Mouse (Mus musculus) embryonic fibroblast, embryonic 13.5 days (primary cell): ENCODE measurements at regions not wholly inside any gene's neighbourhood (a gene's known extent, or its start where the extent isn't known, plus 50 kb on each side); places are given as distances from the start of the nearest gene placed in this dataset.

Experiments
- H3K27ac ChIP-seq: 2 replicates; pipeline ENCODE4 v1.5.1; 2012; ENCODE audit warnings: low read length, control low read depth, inconsistent platforms; ENCODE audit not compliant: insufficient read depth
- H3K4me1 ChIP-seq: 2 replicates; pipeline ENCODE4 v1.6.1; 2011; ENCODE audit warnings: low read length; ENCODE audit not compliant: control insufficient read depth, insufficient read depth
- H3K4me3 ChIP-seq: 2 replicates; pipeline ENCODE4 v1.5.1; 2011; ENCODE audit warnings: mild to moderate bottlenecking, control low read depth, low read length; ENCODE audit not compliant: insufficient read depth
- CTCF ChIP-seq: IDR thresholded peaks from 2 replicates; pipeline ENCODE4 v1.5.1; 2011; ENCODE audit warnings: mild to moderate bottlenecking, control low read depth, low read length, moderate library complexity, borderline replicate concordance; ENCODE audit not compliant: insufficient read depth
- POLR2A ChIP-seq: IDR thresholded peaks from 2 replicates; pipeline ENCODE4 v1.6.1; 2011; ENCODE audit warnings: low read depth, mild to moderate bottlenecking, control low read depth, low read length, moderate library complexity

GRCm38 (mm10) chr9:69662394-69662793 lies 98.3 kb downstream of the Foxb1 start:
- Histone ChIP-seq H3K4me1 (no peaks in the 10 kb centered on the region), H3K4me3 (no peak overlapping the region), H3K27ac (no peak overlapping the region)
- TF ChIP-seq POLR2A (no peak), CTCF (peak; percentile 11; the same call in 1 of the 2 replicates)

- TF ChIP-seq POLR2A (no peak), CTCF (no peak)
Measured at GRCm38 (mm10) chr9:69658276-69658675, 102.5 kb downstream of the Foxb1 start.

GRCm38 (mm10) chr9:69656053-69656452 lies 104.7 kb downstream of the Foxb1 start:
- H3K27ac ChIP-seq: no peak overlapping the region
- no peak for TF ChIP-seq POLR2A
- no peak for TF ChIP-seq CTCF
- no peaks in the 10 kb centered on the region for H3K4me1 ChIP-seq
- no peak overlapping the region for H3K4me3 ChIP-seq

More at GRCm38 (mm10) chr9:69658276-69658675, 102.5 kb downstream of the Foxb1 start:
- Histone ChIP-seq H3K4me3 (no peak overlapping the region), H3K4me1 (no peaks in the 10 kb centered on the region), H3K27ac (no peak overlapping the region)

GRCm38 (mm10) chr9:69652106-69652505 lies 108.6 kb downstream of the Foxb1 start:
- Histone ChIP-seq H3K27ac (no peak overlapping the region), H3K4me1 (no peaks in the 10 kb centered on the region), H3K4me3 (no peak overlapping the region)
- no peak for TF ChIP-seq POLR2A
- TF ChIP-seq CTCF: no peak

- Histone ChIP-seq H3K4me1 (no peaks in the 10 kb centered on the region), H3K4me3 (no peak overlapping the region), H3K27ac (no peak overlapping the region)
- no peak for TF ChIP-seq CTCF
- TF ChIP-seq POLR2A: no peak
Measured at GRCm38 (mm10) chr9:69651608-69652007, 109.1 kb downstream of the Foxb1 start.

- Histone ChIP-seq H3K4me3 (no peak overlapping the region), H3K4me1 (no peaks in the 10 kb centered on the region), H3K27ac (no peak overlapping the region)
- TF ChIP-seq CTCF: no peak
- no peak for TF ChIP-seq POLR2A
Measured at GRCm38 (mm10) chr9:69642591-69642990, 118.1 kb downstream of the Foxb1 start.

- TF ChIP-seq POLR2A: no peak
- TF ChIP-seq CTCF: peak; percentile 51; the same call in 1 of the 2 replicates
- no peak overlapping the region for H3K27ac ChIP-seq
- no peak overlapping the region for H3K4me3 ChIP-seq
- no peaks in the 10 kb centered on the region for H3K4me1 ChIP-seq
Measured at GRCm38 (mm10) chr9:69623312-69623711, 137.4 kb downstream of the Foxb1 start.

- TF ChIP-seq CTCF (no peak), POLR2A (no peak)
- Histone ChIP-seq H3K4me1 (no peaks in the 10 kb centered on the region), H3K27ac (no peak overlapping the region), H3K4me3 (no peak overlapping the region)
Measured at GRCm38 (mm10) chr9:69621006-69621405, 139.7 kb downstream of the Foxb1 start.

- H3K4me1 ChIP-seq: no peaks in the 10 kb centered on the region
- no peak overlapping the region for H3K4me3 ChIP-seq
- no peak overlapping the region for H3K27ac ChIP-seq
- TF ChIP-seq POLR2A (no peak), CTCF (no peak)
Measured at GRCm38 (mm10) chr9:69617328-69617727, 143.4 kb downstream of the Foxb1 start.

- no peak overlapping the region for H3K27ac ChIP-seq
- TF ChIP-seq POLR2A: no peak
- no peaks in the 10 kb centered on the region for H3K4me1 ChIP-seq
- H3K4me3 ChIP-seq: no peak overlapping the region
Measured at GRCm38 (mm10) chr9:69597472-69597871, 144.1 kb downstream of the Anxa2 start.
